Mouse (Mus musculus) embryo, embryonic 10 days (tissue): ENCODE measurements at regions not wholly inside any gene's neighbourhood (a gene's known extent, or its start where the extent isn't known, plus 50 kb on each side); places are given as distances from the start of the nearest gene placed in this dataset.

Experiments
- DNase-seq: peaks from one replicate; pipeline ENCODE4 v3.0.0-alpha.2; 2015; ENCODE audit warnings: low spot score

GRCm38 (mm10) chr19:53442756-53443654 is 52.6 kb upstream of the Smndc1 start:
- DNase-seq = no peak

GRCm38 (mm10) chr19:53442132-53442610 is 51.8 kb upstream of the Smndc1 start:
- DNase-seq = no peak

GRCm38 (mm10) chr19:53441449-53442131 is 51.2 kb upstream of the Smndc1 start:
- DNase-seq = no peak

- DNase-seq = no peak
Observed at GRCm38 (mm10) chr19:53440327-53441055, 50.1 kb upstream of the Smndc1 start.
